Mouse (Mus musculus) urinary bladder, postnatal 4 days (tissue): ENCODE results near the gene Gm6309.
"Not testable (repeated sequence)": the region's sequence is repeated elsewhere in the genome, so short reads cannot be mapped to it uniquely, and the experiment has no call there.

ENCODE experiments used
- DNase-seq, 2 experiments: peaks; one replicate each; pipeline ENCODE4 v3.0.0; 2021 to 2022; ENCODE audit warnings: low spot score in 2 of 2

Gene Gm6309

DNA sequence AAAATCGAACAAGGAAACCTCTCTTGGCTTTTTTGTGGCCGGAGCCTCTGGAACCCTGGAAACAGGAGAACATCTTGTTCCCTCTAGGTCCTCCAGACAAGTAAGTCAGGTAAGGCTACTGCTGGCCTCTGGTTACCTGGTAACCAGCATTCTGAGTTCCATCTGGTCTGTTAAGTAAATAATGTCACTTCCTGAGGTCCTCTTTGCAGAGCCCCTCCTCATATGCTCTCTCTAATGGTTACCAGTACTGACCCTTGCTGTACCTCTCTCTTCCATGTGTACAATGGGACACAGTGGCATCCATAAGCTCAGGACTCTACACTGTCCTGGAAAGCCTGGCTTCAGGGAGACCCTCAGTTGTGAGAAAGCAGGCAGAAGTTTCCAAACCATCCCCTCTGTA lies at the start of gene Gm6309:
Gene Gm6309 (minus strand): TSS at position 101 of the 400 bp plus-strand sequence.
- not testable (repeated sequence) for DNase-seq

DNA sequence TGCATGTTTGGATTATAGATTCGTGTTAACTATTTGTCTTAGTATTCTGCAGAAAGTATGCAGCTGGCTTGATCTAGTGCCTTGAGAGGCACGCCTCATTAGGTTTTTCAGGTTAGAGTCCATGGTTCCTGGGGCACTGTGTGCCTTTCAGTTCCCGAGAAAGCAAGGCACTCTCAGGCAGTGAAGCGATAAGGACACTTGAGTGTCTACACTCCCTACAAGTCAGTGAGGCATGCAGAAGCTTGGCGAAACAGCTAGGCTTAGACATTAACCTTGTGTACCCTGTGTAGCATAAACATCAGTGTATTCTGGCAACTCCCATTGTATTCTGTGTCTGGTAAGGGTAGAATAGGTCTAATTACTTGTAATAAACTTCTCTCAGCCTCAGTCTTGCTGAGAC lies 35.0 kb upstream of the Gm6309 start:
- no peak for DNase-seq

DNA sequence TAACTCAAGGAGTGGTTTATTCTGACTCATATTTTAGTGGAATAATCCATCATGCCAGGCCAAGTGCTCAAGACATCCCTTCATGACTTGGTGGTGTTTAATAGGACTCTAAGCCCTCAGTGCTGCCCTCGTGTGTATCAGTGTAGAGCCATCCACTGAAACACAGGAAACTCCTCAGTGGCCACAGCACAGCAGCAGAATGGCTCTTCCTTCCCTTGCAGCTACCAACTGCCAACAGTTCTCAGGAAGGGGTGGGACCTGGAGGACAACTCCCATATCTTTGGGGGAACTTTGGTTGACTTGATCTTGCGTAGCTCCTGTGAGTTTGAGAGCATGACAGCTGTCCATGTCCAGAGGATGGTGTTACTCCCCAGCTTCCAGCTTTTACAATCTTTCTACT lies 33.4 kb upstream of the Gm6309 start:
- no peak for DNase-seq

DNA sequence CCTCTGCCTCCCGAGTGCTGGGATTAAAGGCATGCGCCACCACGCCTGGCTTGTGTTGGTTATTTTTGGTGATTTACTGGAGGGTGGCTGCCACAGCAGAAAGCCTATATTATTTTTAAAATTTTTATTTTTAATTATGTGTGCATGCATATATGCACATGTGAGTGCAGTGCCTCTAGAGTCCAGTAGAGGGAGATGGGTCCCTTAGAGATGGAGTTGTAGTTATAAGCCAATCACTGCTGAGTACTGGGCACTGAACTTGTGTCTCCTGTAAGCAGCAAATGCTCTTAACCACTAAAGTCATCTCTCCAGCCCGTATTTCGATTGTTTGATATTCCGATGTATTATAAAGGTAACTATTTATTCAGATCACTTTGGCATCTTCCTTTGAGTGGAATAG lies 30.1 kb upstream of the Gm6309 start:
- DNase-seq: no peak

DNA sequence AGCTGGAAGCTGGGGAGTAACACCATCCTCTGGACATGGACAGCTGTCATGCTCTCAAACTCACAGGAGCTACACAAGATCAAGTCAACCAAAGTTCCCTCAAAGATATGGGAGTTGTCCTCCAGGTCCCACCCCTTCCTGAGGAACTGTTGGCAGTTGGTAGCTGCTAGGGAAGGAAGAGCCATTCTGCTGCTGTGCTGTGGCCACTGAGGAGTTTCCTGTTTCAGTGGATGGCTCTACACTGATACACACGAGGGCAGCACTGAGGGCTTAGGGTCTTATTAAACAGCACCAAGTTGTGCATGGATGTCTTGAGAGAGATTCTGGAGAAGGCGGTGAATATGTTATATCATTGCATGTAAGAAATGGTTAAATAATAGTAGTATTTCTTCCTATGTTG lies 29.0 kb upstream of the Gm6309 start:
- DNase-seq: no peak

DNA sequence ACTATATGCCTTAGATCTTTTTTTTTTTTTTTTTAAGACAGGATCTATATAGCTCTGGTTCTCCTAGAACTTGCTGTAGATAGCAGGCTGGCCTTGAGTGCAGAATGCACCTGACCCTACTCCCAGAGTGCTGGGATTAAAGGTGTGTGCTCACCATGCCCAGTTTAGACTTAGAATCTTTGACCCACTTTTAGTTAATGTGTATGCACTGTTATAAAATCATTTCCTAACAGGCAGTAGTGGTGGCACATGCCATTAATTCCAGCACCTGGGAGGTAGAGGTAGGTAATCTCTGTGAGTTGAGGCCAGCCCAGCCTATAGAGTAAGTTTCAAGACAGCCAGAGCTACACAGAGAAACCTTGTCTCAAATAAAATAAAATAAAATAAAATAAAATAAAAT lies 28.6 kb upstream of the Gm6309 start:
- DNase-seq: no peak

DNA sequence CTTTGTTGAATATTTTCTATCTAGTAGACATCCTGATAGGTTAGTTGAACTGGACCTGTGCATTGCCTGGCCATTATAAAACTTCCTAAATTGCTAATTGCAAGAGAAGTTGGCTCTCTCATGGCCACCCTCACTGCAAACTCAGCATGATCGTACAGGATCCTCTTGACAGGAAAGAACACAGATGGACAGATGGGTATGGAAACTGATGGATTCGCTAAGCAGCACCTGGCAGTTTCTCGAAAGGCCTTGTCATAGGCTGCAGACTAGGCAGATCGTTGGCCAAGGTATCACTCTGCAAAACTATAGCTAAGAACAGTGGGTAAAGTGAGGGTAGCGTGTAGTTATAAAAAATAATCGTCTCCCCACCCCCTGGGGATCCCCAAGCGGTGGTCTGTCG lies 22.8 kb upstream of the Gm6309 start:
- DNase-seq: no peak

DNA sequence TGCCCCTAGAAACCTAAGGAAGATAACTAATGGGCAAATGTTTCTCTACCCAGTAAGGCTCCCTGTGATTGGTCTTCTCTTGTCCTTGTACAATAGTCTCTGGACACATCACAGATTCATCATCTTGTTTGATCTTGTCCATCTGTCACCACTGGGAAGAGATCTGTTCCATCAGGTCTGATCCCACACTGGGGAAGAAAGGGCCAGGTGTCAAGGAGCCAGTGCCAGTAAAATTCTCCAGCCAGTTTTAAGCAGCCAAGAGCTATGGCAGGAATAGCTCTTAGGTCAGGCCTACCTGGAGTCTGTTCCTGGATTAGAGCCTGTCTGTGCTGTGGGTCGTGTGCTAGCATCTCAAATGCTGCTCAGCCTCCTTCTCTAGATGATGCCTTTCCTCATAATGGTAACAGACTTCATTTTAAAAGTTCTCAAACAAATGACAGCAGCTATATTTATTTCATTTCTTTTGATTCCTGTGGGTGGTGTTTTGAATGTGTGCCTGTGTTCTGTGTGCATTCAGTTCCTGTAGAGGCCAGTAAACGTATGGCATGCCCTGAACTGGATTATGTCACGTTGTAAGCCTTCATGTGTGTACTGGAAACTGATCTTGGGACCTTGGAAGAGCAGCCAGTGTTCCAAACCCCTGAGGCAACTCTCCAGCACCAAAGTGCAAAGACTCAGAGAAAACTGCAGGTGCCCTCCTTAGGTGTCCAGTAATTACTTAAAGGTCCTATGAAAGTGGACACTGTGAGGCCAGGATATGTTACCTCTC lies 20.2 kb upstream of the Gm6309 start:
- no peak for DNase-seq

DNA sequence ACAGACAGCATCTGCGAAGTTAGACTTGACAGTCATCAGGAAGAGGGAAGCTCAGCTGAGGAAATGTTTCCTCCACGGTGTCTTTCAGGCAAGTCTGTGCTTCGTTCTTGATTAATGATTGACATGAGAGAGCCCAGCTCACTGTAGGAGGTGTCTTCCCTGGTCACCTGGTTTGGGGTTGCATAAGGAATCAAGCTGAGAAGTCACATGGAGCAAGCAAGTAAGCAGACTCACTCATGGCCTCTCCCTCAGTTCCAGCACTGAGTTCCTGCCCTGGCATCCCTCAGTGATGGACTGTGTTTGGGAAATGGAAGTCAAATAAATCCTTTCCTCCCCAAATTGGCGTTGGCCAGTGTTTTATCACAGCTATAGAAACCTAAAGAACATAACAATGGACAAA lies 19.6 kb upstream of the Gm6309 start:
- no peak for DNase-seq

DNA sequence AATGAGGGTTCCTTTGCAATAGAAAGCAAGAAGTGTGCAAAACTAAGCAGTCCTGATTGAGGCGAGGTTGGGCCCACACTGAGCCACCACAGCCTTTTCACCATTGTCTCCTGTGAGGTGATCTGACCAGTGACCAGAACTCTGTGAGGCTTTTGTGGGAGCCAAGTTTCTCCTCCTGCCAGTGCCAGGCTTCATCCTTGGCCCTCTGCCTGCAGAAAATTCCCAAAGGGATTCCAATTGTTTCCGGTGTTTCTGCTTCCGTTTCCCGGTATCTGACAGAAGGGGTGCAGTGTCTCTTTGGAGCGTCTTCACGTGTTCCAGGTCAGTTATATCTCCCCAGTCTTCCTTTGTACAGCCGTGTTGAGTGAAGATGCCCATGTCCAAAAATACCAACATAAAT lies 18.2 kb upstream of the Gm6309 start:
- no peak for DNase-seq

DNA sequence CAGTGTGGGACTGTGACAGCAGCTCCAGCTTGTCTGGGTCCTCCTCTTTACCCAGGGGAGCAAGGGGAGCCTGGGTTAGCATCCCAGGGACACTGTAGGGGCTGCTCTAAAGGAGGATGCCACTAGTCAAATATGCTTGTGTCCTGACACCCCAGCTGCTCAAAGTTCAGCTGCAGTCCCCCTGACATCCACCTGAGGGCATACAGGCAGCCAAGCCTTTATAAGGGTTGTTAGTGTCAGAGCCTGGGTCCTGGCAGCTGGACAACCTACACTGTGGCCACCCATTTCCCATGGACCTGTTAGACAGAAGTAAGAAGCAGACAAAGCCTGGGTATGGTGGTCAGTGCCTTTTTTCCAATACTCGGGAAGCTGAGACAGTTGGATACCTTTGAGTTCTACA lies 17.6 kb upstream of the Gm6309 start:
- no peak for DNase-seq

DNA sequence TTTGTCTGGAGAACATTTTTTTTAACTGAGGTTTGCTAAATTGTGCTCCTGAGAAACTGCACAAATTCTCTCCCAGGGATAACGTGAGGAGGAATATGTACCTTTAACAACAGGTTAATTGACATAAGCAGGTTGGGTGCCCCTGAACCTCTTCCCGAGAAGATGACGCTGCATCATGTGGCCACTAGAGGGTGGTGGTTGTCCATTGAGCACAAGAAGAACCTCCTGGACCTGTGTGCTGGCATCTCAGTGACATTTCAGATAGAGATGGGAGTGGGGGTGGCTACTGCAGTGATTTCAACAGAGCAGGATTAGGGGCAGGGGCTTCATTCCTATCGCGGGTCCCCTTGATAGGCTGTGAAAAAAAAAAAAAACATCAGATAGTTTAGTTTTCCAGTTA lies 16.9 kb upstream of the Gm6309 start:
- DNase-seq: not testable (repeated sequence)

DNA sequence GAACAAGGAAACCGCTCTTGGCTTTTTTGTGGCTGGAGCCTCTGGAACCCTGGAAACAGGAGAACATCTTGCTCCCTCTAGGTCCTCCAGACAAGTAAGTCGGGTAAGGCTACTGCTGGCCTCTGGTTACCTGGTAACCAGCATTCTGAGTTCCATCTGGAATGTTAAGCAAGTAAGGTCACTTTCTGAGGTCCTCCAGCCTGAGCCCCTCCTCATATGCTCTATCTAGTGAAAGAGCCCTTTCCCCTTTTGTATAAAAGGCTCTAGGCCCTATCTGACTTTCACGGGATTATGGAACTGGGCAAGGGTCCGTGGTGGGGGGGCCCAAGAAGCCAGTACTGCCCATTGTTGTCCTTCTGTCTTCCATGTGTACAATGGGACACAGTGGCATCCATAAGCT lies 14.7 kb upstream of the Gm6309 start, which contains the start of gene 1700001J03Rik:
Gene 1700001J03Rik (minus strand): TSS at position 101 of the 400 bp plus-strand sequence.
- DNase-seq: not testable (repeated sequence)

DNA sequence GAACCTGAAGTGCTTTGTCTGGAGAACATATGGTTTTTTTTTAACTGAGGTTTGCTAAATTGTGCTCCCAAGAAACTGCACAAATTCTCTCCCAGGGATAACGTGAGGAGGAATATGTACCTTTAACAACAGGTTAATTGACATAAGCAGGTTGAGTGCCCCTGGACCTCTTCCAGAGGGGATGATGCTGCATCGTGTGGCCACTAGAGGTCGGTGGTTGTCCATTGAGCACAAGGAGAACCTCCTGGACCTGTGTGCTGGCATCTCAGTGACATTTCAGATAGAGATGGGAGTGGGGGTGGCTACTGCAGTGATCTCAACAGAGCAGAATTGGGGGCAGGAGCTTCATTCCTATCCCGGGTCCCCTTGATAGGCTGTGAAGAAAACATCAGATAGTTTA lies 2.2 kb upstream of the Gm6309 start:
- DNase-seq: not testable (repeated sequence)

DNA sequence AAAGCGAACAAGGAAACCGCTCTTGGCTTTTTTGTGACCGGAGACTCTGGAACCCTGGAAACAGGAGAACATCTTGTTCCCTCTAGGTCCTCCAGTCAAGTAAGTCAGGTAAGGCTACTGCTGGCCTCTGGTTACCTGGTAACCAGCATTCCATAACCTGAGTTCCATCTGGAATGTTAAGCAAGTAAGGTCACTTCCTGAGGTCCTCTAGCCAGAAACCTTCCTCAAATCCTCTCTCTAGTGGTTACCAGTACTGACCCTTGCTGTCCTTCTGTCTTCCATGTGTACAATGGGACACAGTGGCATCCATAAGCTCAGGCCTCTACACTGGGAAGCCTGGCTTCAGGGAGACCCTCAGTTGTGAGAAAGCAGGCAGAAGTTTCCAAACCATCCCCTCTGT lies 10.1 kb downstream of the Gm6309 start, which contains the start of gene Gm5565:
Gene Gm5565 (minus strand): TSS at position 101 of the 400 bp plus-strand sequence.
- DNase-seq: not testable (repeated sequence)

DNA sequence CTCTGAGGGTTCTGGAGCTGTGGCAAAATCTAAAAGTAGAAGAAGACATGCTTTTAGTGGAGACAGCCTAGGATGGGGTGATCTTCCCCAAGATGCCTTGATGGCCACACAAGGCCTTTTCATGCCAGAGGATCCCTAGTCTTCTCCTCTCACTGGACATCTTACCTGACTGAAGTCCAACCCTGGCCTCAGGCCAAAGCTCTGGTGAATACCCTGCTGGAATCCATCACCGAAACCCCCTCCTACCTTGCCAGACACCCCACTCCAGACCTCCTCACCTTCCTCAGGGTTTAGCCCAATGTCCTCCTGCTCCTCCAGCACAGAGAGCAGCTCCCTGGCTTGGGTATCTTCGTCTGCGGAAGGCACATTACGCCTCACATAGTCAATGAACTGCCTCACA lies 12.2 kb downstream of the Gm6309 start:
- DNase-seq: not testable (repeated sequence)

DNA sequence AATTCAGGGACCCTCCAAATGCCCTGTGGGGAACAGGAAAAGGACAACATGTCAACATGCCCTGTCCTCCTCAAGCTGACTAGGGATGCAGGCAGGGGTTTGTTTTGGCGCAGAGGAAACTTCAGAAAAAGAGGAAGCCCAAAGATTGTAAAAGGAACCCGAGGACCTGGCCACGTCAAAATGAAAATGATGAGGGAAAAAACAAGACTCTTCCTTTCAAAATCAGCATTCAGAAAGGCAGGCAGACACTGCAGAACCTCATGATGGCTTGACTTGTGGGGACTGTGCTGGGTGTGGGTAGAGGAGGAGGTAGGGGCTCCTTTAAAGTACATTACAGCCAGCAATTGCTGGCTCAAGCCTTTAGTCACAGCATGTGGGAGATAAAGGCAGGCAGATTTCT lies 20.1 kb downstream of the Gm6309 start:
- DNase-seq: no peak

DNA sequence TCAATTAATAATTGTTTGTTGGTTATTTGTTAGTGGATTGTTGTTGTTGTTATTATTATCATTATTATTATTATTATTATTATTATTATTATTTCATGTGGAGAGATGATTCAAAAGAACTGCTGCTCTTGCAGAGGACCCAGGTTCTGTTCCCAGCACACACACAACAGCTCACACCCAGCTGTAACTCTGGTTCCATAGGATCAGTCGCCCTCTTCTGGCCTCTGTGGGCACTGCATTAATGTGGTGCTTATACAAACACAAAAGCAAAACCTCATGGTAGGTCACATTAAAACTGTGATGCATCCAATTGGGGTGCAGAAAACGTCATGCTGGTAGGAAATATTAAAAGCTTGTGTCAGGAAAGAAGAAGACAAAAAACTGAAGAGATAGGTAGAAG lies 22.6 kb downstream of the Gm6309 start:
- DNase-seq: no peak
